Mouse (Mus musculus) heart, adult 8-10 months (tissue): ENCODE measurements around the gene Dus4l. TPM values are rescaled to one million over a fixed set of nuclear protein-coding genes. Genes with fewer than 3 reads are reported as not detected.
"Not testable (repeated sequence)": the region's sequence is repeated elsewhere in the genome, so short reads cannot be mapped to it uniquely, and the experiment has no call there.

Experiments used
- DNase-seq: peaks from one replicate; pipeline ENCODE4 v3.0.0; 2022; ENCODE audit warnings: low spot score
- total RNA-seq, 4 experiments: library from RNA; stranded (reverse); gene quantifications; 2 replicates each; pipeline ENCODE4 v1.2.4; 2022

The Dus4l gene
- 1 to 10 TPM; 5.2 to 9.2 (median 7.0) TPM for total RNA-seq

DNA sequence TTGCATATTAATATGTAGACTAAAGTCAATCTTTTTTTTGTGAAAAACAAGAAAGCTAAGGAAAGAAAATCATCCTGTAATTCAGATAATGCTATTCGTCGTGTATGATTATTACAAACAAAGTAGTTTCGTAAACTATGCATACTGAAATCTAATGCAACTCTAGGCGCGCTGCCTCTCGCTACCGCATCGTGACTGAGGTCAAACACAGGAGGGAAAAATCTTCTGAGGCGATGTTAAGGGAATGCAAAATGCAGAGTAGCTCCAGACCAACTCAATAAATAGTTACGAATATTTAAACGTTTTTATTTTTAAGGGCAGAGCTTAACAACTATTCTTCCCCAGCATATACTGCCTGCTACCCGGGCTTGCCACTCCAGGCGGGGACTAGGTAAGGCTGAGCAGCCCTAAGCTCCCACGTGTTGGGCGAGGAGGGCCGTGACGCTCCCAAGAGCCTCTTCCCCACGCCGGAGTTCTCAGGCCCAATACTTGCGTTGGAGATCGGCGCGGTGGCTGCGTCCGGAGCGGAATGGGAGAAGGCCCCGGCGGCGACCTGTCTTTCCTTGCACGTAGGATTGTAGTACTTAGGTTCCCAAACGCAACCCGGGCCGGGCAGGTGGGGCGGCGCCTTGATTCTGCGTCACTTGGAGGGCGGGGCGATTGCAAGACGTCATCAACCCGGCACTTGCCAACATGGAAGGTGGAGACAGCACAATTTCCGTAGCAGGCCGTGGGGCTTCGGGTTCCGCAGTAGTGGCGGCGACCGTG lies at the start of gene Dus4l, which contains the start of gene Cog5:
Gene Dus4l (minus strand): TSS at position 630 of the 768 bp plus-strand sequence.
Gene Cog5 (plus strand): TSS at position 673 of the 768 bp plus-strand sequence.
- DNase-seq, result peak; percentile 98

DNA sequence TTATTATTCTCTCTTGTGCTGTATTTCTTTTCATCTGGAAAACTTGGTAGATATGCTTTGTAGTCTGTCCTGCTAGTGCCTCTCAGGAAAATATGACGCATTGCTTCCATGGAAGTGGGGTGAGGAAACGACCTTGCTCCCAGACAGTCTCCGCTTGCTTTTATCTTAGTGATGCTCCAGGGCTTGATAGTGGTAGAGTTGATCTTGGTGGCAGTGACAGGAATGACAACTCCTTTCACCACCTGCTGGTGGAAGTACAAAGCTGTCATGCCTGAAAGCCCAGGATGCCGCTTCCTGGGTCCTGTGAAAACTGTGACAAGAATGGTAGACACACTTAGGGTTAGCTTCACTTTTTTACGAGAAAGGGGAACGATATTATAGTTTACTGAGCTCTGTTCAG lies 49.3 kb upstream of the Dus4l start:
- DNase-seq, result peak; percentile 57

GRCm38 (mm10) chr12:31701411-31701810 lies 46.8 kb upstream of the Dus4l start:
- no peak for DNase-seq

DNA sequence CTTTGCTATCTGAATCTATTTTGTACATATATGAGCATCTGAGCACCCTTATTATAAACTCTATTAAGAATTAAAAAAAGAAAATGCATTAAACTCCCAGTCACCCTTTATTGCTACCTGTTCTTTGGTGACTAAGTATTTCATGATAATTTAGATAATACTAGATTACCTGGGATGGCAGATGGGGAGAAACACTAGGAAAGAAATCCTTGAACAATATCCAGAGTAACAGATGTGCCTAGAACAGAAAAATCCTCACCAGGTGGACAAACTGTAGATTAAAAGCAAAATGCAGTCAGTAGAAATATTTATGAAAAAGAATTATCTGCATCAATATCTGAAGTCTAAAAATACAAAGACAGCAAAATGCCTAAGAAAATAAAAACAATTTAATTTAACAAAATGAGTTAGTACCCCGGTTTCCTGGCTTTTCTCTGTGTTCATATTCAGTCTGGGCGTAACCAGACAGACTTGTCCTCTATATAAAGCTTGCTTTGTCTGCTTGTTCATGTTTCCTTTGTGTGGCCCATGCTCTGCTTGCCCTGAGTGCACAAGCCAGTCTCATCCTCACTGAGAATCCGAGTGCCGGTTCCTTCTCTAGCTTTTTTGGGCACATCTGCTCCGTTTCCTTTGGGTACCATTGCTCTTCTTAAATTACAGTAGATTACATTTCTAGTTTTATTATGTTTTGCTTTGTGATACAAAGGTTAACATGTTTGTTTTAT lies 46.2 kb upstream of the Dus4l start:
- DNase-seq, result no peak

DNA sequence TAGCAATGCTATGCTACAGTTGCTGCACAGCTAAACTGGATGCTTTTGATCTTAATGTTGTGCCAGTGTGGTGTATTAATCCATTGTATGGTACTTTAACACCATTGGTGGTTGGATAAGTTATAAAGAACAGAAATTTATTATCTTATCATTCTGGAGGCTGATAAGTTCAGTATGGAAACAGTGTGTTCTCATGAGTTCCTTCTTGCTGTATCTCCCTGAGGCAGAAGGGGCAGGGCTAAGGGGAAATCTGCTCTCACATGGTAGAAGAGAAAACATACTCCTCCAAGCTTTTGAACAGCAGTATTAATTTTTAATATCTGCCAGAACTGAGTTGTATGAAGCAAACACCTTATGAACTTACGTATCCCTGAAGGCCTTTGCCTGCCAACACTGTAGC lies 38.7 kb upstream of the Dus4l start:
- DNase-seq, result no peak

- DNase-seq, result no peak
Observed at GRCm38 (mm10) chr12:31686679-31687078, 32.1 kb upstream of the Dus4l start.

DNA sequence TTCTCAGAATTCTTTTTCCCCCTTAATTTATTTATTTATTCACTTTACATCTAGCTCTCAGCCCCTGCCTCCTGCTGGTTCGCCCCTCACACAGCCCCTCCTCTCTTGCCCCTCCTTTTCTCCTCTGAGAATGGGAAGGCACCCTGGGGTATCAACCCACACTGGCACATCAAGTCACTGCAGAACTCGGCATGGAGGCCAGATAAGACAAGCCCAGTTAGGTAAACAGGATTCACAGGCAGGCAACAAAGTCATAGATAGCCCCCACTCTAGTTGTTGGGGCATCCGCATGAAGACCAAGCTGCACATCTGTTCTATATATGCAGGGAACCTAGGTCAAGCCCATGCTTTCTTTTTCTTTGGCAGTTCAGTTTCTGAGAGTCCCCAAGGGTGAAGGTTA lies 12.6 kb upstream of the Dus4l start:
- DNase-seq, result no peak

GRCm38 (mm10) chr12:31665999-31666398 lies 11.4 kb upstream of the Dus4l start:
- no peak for DNase-seq

DNA sequence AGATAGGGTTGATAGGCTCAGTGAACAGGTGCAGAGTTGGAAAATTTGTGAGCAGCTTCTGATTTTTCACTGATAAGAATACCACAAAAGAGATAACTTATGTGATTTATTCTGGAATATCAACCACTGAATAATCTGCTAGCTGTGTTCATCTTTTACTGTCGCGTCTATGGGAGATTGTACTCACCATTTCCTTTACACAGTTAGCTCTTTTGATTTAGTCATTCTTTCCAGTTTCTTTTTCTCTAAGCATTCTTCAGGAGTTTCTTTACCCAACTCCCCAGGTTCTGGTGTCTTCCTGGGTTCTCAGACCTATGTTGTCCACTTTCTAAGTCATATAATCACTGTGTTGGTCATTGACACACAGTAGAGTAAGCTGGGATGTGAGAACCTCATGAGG lies 2.2 kb upstream of the Dus4l start:
- DNase-seq, result no peak

DNA sequence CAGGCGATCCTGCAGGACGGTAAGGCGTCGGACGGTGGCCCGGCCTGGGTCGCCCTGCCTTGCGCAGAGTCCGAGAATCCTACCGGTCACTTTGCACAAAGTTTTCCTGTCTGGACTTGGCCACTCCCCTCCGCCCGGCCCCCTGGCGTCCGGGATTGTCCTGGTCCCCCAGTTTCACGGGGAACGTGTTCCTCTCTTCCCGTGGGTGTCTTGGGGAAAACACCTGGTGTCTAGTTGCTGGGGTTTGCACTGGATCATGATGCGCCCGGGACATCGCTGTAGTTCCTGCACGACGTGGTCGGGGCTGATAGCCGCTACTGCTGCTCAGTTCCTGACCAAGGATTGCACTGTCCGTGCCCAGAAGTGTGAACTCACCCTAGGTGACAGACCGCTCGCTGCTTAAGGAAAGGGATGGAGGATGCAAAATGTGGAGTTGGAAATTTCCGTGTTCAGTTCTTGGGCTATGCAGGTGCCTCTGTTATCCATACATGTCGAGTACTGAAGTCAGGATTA lies 395 bp upstream of the Dus4l start:
- DNase-seq, result no peak

DNA sequence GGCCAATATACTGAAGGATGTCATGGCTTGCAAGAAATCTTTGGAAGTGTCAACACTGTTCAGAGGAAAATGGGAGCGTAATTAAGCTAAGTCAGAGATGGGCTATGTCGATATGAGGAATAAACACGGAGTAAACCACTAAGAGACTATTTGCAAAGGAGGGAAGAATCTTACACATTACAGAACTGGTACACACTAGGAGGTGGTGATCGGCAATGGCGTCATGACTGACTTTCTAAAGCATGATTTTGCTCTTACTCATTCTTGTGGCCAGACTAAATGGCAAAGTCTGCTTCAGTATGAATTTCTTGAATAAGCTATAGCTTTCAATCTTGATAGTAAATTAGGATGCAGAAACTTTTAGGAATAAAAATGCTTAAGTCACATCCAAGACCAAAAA lies 1.0 kb downstream of the Dus4l start:
- DNase-seq, result no peak

DNA sequence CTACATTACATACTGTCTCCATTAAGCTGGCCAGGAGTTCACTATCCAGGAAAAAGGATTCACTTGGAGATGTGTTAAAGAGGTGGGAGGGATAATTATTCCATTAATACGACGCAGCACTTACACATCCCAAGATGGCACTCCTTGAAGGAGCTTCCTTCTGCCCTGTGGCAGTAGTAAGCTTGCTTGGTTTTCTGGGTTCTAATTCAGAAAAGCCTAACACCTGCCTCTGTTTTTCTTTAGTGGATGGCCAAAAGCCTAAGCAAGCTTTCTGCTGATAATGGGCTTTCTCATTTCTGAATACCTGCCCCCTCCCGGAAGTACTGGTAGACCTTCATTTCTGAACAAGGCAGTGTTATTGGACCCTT lies 19.4 kb downstream of the Dus4l start:
- no peak for DNase-seq

DNA sequence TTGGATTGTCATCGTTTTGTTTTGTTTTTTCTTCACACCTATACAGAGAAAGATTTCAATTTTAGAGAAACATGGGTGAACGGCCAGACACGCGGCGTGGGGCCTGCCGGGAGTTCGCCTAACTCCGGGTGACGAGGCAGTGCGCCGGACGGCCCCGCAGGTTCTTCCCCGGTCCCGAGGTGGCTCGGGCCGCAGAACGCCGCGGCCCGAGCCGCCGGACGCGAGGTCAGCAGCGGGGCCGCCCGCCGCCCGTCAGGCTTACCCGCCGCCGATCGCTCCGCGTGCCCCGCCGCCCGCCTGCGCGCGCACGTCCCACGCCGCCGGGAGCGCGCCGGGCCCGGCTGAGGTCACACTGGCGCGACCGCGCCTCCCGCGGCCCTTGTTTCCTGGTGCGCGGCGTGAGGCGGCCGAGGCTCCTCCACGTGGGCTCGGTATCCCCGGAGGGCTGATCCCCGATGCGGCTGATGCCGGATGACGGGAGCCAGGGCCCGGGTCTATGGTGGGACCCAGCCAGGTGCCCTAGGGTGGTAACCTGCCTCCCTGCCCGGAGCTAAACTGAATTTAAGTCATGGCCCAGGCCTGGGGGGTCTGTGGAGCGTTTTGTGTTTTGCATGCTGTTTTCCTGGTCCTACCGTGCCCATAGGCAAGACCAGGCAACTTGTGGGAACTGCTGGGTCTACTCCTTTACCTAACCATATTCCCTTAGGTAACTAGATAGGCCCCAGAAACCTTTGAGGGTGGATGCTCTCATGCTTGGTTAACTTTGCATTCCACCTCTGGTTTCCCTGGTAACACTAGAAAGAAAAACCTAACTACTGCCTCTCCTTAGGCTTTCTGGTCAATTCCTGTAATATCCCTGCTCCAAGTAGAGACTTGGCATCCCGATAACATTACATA lies 20.0 kb downstream of the Dus4l start, which contains the start of gene Bcap29:
Gene Bcap29 (minus strand): TSS at position 316 of the 897 bp plus-strand sequence.
- peak; percentile 34 for DNase-seq

DNA sequence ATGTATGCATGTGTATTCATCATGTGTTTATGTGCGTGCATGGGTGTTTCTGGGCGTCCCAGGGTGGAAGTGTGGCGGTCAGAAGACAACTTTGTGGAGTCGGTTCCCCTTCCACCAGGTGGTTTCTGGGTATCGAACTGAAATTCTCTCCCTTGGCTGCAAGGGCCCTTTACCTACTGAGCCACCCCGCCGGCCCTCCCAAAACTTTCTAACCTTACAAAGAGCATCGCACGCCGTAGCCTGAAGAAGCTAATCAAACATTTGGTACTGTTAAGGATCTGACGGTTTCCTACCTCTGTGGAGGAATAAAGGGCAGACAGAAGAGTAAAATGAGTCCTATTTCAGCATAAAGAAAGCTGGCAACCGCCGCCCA lies 20.7 kb downstream of the Dus4l start:
- peak; percentile 3 for DNase-seq

DNA sequence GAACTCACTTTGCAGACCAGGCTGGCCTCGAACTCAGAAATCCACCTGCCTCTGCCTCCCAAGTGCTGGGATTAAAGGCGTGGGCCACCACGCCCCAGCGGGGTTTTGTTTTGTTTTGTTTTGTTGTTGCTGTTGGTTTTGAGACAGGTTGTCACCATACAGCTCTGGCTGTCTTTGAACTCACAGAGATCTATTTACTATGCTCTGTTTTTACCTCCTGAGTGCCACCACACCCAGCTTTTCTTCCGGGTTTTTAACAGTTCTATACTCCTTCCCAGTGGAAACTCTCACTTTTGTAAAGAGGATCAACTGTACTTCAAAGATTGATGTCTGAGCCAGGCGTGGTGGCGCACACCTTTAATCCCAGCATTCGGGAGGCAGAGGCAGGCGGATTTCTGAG lies 26.2 kb downstream of the Dus4l start:
- not testable (repeated sequence) for DNase-seq

- no peak for DNase-seq
Observed at GRCm38 (mm10) chr12:31625016-31625415, 29.6 kb downstream of the Dus4l start.

DNA sequence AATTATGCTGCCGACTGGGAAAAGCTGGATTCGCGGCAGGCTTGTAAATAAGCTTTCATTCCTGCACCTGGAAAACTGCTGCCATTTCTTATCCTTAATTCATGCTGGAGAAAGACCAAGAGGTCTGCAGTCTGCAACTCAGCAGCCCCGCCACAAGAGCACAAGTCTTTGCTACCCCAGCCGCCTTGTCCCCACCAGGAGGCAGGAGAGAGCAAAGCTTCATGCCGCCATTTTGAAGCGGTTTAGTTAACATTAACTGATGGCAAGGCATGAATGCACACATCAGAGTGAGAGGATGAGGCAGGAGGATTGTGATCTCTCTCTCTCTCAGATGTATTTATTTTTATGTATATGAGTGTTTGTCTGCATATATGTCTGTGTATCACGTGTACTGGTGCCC lies 34.5 kb downstream of the Dus4l start:
- no peak for DNase-seq

DNA sequence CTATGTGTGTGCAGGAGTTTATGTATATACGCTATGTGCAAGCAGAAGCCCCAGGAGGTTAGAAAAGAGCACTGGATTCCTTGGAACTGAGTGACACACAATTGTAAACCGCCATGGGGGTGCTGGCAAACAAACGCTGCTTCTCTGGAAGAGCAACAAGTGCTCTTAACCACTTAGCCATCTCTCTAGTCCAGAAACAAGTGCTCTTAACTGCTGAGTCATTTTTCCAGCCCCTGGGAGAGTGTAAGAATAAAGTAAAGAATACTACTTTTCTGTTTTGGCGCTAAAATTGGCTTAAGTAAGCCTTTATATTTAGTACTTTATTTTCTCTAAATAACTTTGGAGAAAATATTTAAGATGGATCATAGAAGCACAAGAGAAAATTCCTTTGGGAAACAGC lies 41.3 kb downstream of the Dus4l start:
- DNase-seq, result no peak

GRCm38 (mm10) chr12:31608138-31608537 lies 46.5 kb downstream of the Dus4l start:
- no peak for DNase-seq

GRCm38 (mm10) chr12:31604894-31605293 lies 49.7 kb downstream of the Dus4l start:
- DNase-seq, result no peak

- DNase-seq, result no peak
Observed at GRCm38 (mm10) chr12:31603586-31603985, 51.0 kb downstream of the Dus4l start.

- DNase-seq, result no peak
Observed at GRCm38 (mm10) chr12:31594296-31594695, 60.3 kb downstream of the Dus4l start.
